Mouse (Mus musculus): ENCODE measurements around the gene Gm49403. TPM values are rescaled to one million over a fixed set of nuclear protein-coding genes. Genes with fewer than 3 reads are reported as not detected.
"Not testable (repeated sequence)": the region's sequence is repeated elsewhere in the genome, so short reads cannot be mapped to it uniquely, and the experiment has no call there.

The Gm49403 gene
- polyA plus RNA-seq, 1 experiment: not detected

DNA sequence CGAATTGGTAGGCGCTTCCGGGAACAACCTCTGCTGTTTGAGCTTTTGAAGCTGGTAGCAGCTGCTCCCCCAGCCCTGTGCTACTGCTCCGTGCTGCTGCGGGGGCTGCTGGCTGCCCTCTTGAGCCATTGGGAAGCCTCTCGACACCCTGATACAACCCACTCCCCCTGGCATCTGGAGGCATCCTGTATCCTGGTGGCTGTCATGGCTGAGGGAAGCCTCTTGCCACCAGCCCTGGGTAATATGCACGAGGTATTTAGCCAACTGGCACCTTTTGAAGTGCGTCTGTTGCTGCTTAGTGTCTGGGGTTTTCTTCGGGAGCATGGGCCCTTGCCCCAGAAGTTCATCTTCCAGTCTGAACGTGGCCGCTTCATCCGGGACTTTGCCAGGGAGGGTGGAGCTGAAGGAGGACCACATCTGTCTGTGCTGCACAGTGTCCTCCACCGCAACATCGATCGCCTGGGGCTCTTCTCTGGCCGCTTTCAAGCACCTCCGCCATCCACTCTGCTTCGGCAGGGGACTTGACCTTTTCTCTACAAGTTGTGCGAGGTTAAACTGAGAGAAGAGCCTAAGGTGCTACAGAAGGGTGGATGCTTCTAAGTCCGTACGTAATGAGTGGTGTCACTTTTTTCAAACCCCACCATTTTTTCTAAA lies 13.6 kb downstream of the Gm49403 start:
- peak; percentile 22 for DNase-seq
- Histone ChIP-seq H3K4me1 (replicated peaks; ENCODE audit: control insufficient read depth, insufficient read depth, low read length) (peaks cover 13% of the 10 kb centered on the region), H3K4me3 (ENCODE audit: control insufficient read depth, insufficient read depth, low read length) (peak overlapping the region; percentile 81)
- 0 out of 2 replicates have a peak, but pooled peaks have one; percentile 26 for TF ChIP-seq POLR2A (IDR thresholded peaks at IDR 0.05; ENCODE audit: control insufficient read depth, extremely low read depth, insufficient read depth, low read length, poor library complexity)
- 47% methylated on average over 21 of the region's 21 CpGs for WGBS
- H3K27ac ChIP-seq (ENCODE audit: control insufficient read depth, insufficient read depth, low read length); H3K36me3 ChIP-seq (ENCODE audit: control insufficient read depth, insufficient read depth, low read length); H3K27me3 ChIP-seq (ENCODE audit: control insufficient read depth, insufficient read depth, low read length): not testable (repeated sequence)

DNA sequence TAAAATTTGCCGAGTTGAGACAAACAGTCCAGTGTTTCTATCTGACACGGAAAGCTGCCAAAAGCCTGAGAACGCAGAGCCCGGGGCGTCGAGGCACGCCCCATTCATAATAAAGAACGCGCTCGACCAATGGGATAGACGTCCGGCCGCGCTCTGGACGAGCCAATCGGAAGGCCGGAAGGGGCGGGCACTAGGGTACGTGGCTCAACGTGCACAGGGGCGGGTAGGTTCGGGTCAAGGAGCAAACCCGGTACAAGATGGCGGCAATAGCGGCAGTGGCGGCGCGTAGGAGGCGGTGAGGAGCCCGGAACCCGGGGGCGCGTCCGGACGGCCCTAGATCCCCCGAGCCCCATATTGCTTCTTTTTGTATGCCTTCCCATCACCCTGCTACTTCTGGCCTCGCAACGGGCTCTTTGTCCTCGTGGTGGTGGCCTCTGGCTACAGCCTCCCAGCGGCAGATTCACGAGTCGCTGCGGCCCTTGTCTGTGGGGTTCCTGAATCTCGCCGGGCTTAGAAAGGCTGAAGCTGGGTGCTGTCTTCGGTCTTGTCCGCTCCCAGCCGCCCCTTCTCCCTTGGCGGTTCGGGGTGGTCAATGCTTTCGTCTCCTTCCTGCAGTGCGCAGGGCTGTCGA lies 14.2 kb downstream of the Gm49403 start, which contains the start of gene Ganab:
Ganab (plus strand) TSS at position 207 of the 631 bp plus-strand sequence.
- WGBS: under 1% methylated on average over 53 of the region's 53 CpGs
- H3K4me1 ChIP-seq (replicated peaks; ENCODE audit: control insufficient read depth, insufficient read depth, low read length): peaks cover 13% of the 10 kb centered on the region
- DNase-seq: peak; percentile 94
- H3K4me3 ChIP-seq (ENCODE audit: control insufficient read depth, insufficient read depth, low read length): peak within 1 kb of the TSS; percentile 81
- 0 out of 2 replicates have a peak, but pooled peaks have one; percentile 31 for TF ChIP-seq CTCF (IDR thresholded peaks at IDR 0.05; ENCODE audit: borderline replicate concordance, control insufficient read depth, extremely low read depth, insufficient read depth, low read length, poor library complexity)
- TF ChIP-seq POLR2A (IDR thresholded peaks at IDR 0.05; ENCODE audit: control insufficient read depth, extremely low read depth, insufficient read depth, low read length, poor library complexity): no peak; the same call in none of the 2 replicates
- no peaks in the 10 kb centered on the region for H3K27me3 ChIP-seq (ENCODE audit: control insufficient read depth, insufficient read depth, low read length)
- H3K36me3 ChIP-seq (ENCODE audit: control insufficient read depth, insufficient read depth, low read length): peaks cover 8% of the 10 kb centered on the region
- H3K27ac ChIP-seq (ENCODE audit: control insufficient read depth, insufficient read depth, low read length): peak within 1 kb of the TSS; percentile 75

DNA sequence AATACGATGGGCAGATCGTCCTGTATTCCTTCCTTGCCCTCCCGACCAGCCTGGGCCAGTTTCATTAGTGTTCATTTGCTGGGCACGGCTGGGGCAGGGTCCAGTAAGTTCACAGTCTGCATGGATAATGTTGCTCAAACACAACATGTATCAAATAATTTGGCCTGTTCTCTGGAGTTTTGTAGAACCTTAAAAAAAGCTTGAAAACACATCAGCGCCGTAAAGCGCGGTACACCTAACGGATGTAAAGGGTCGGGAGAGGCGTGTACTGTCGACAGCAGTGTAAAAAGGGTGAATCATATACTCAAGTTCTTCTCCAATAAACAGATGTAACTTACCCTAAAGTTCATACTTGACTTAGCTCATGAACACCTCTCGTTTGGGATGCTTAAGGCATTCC lies 14.8 kb downstream of the Gm49403 start:
- H3K4me1 ChIP-seq (replicated peaks; ENCODE audit: control insufficient read depth, insufficient read depth, low read length): peaks cover 12% of the 10 kb centered on the region
- TF ChIP-seq CTCF (IDR thresholded peaks at IDR 0.05; ENCODE audit: borderline replicate concordance, control insufficient read depth, extremely low read depth, insufficient read depth, low read length, poor library complexity): no peak
- no peak for TF ChIP-seq POLR2A (IDR thresholded peaks at IDR 0.05; ENCODE audit: control insufficient read depth, extremely low read depth, insufficient read depth, low read length, poor library complexity)
- H3K27me3 ChIP-seq (ENCODE audit: control insufficient read depth, insufficient read depth, low read length): no peaks in the 10 kb centered on the region
- 2% methylated on average over 13 of the region's 13 CpGs for WGBS
- DNase-seq: no peak
- peak overlapping the region; percentile 81 for H3K4me3 ChIP-seq (ENCODE audit: control insufficient read depth, insufficient read depth, low read length)
- peaks cover 14% of the 10 kb centered on the region for H3K36me3 ChIP-seq (ENCODE audit: control insufficient read depth, insufficient read depth, low read length)
- H3K27ac ChIP-seq (ENCODE audit: control insufficient read depth, insufficient read depth, low read length): peak overlapping the region; percentile 75

DNA sequence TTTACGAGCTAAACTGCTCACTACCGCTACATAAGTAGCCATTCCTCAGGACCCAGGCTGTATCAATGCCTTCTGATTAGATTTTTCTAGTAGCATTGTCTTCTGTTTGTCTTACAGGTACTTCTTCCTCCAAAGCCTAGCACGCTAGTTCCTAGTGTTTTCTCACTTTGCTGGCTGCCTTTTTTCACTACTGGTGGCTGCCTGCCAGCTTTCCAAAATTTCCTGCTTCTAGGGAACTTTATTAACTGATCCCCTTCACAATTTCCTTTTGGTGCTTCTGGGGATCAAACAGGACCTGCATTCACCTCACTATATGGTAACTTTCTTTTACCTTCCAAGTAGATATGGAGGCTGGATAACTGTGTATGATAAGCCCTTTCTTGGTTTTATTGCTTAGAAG lies 15.3 kb downstream of the Gm49403 start:
- Histone ChIP-seq H3K27me3 (ENCODE audit: control insufficient read depth, insufficient read depth, low read length) (no peaks in the 10 kb centered on the region), H3K4me3 (ENCODE audit: control insufficient read depth, insufficient read depth, low read length) (no peak overlapping the region), H3K27ac (ENCODE audit: control insufficient read depth, insufficient read depth, low read length) (no peak overlapping the region), H3K36me3 (ENCODE audit: control insufficient read depth, insufficient read depth, low read length) (peaks cover 17% of the 10 kb centered on the region), H3K4me1 (replicated peaks; ENCODE audit: control insufficient read depth, insufficient read depth, low read length) (peaks cover 9% of the 10 kb centered on the region)
- 59% methylated on average over 3 of the region's 3 CpGs for WGBS
- DNase-seq: no peak
- TF ChIP-seq POLR2A (IDR thresholded peaks at IDR 0.05; ENCODE audit: control insufficient read depth, extremely low read depth, insufficient read depth, low read length, poor library complexity): no peak
- no peak for TF ChIP-seq CTCF (IDR thresholded peaks at IDR 0.05; ENCODE audit: borderline replicate concordance, control insufficient read depth, extremely low read depth, insufficient read depth, low read length, poor library complexity)

DNA sequence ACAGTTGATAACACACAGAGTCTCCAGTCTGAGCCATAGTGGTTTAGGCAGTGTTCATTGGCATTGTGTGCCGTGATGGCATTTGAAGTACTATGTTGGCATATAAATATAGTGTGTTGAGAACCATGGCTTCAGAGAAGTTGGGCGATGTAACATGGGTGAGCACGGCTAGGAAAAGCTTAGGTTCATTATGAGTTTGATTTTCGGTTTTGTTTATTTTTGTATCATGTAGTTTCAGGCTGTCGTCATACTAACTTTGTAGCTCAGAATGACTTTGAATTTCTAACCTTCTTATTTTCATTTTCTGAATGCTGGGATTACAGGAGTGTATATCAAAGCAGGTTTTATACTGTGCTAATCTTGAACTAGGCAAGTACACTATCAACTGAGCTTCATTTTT lies 19.7 kb downstream of the Gm49403 start:
- H3K27me3 ChIP-seq (ENCODE audit: control insufficient read depth, insufficient read depth, low read length): no peaks in the 10 kb centered on the region
- no peaks in the 10 kb centered on the region for H3K4me1 ChIP-seq (replicated peaks; ENCODE audit: control insufficient read depth, insufficient read depth, low read length)
- no peak overlapping the region for H3K4me3 ChIP-seq (ENCODE audit: control insufficient read depth, insufficient read depth, low read length)
- no peak for DNase-seq
- peaks cover 55% of the 10 kb centered on the region for H3K36me3 ChIP-seq (ENCODE audit: control insufficient read depth, insufficient read depth, low read length)
- TF ChIP-seq POLR2A (IDR thresholded peaks at IDR 0.05; ENCODE audit: control insufficient read depth, extremely low read depth, insufficient read depth, low read length, poor library complexity) (no peak), CTCF (IDR thresholded peaks at IDR 0.05; ENCODE audit: borderline replicate concordance, control insufficient read depth, extremely low read depth, insufficient read depth, low read length, poor library complexity) (no peak)
- H3K27ac ChIP-seq (ENCODE audit: control insufficient read depth, insufficient read depth, low read length): no peak overlapping the region
- WGBS: 96% methylated on average over 5 of the region's 5 CpGs

DNA sequence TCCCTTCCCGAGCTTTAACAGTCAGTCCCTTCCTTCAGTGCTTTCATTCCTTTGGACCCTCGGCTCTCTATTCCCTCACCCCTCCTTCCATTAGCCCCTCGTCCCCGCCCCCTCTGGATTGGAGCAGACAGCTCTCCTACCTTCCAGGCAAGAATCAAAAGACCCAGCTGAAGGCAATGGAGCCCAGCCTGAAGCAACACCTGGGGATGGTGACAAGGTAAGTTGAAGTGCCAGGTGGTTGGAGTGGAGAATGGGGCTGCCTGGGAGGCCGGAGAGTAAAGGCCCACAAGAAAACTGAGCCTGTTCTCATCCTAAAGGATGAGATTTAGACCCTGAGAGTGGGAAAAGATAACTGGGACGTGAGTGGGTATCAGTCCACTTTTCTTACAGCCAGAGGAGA lies 24.8 kb downstream of the Gm49403 start:
- H3K4me3 ChIP-seq (ENCODE audit: control insufficient read depth, insufficient read depth, low read length): no peak overlapping the region
- no peaks in the 10 kb centered on the region for H3K4me1 ChIP-seq (replicated peaks; ENCODE audit: control insufficient read depth, insufficient read depth, low read length)
- H3K27ac ChIP-seq (ENCODE audit: control insufficient read depth, insufficient read depth, low read length): no peak overlapping the region
- H3K27me3 ChIP-seq (ENCODE audit: control insufficient read depth, insufficient read depth, low read length): no peaks in the 10 kb centered on the region
- TF ChIP-seq CTCF (IDR thresholded peaks at IDR 0.05; ENCODE audit: borderline replicate concordance, control insufficient read depth, extremely low read depth, insufficient read depth, low read length, poor library complexity) (no peak), POLR2A (IDR thresholded peaks at IDR 0.05; ENCODE audit: control insufficient read depth, extremely low read depth, insufficient read depth, low read length, poor library complexity) (no peak)
- H3K36me3 ChIP-seq (ENCODE audit: control insufficient read depth, insufficient read depth, low read length): peaks cover 96% of the 10 kb centered on the region
- no peak for DNase-seq
- WGBS: 96% methylated on average over 6 of the region's 6 CpGs

All from thymus, adult 2 months (tissue).